Mouse (Mus musculus) bone marrow, adult 2 months (tissue): ENCODE results near the gene Dhtkd1.
"Not testable (repeated sequence)": the region's sequence is repeated elsewhere in the genome, so short reads cannot be mapped to it uniquely, and the experiment has no call there.

Experiments
- CTCF ChIP-seq: fragments of 200-500 bp; IDR thresholded peaks from 2 replicates; pipeline ENCODE4 v1.5.1; 2011; ENCODE audit warnings: low read length, control low read depth; ENCODE audit not compliant: control insufficient read depth, insufficient read depth
- POLR2A ChIP-seq: fragments of 200-500 bp; IDR thresholded peaks from 2 replicates; pipeline ENCODE4 v1.6.1; 2011; ENCODE audit warnings: low read depth, mild to moderate bottlenecking, control low read depth, low read length, borderline replicate concordance; ENCODE audit not compliant: control insufficient read depth

DNA sequence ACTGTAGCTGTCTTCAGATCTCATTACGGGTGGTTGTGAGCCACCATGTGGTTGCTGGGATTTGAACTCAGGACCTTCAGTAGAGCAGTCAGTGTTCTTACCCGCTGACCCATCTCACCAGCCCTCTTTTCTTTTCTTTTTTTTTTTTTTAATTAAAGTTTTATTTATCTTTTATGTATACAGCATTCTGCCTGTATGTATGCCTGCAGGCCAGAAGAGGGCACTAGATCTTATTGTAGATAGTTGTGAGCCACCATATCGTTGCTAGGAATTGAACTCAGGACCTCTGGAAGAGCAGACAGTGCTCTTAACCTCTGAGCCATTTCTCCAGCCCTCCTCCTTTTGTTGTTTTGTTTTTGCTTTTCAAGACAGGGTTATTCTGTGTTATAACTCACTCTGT is 28.0 kb upstream of the Dhtkd1 start:
- not testable (repeated sequence) for TF ChIP-seq POLR2A, CTCF
